11 mouse cellular contexts compared by ENCODE assay signal in genomic region chr6:143532380-143532779, GRCm38 (mm10).
"Had no signal": no experiment of that assay in that cellular context is flagged by ENCODE, and none has a peak within 500 bp of the region (broad histone marks: within the 10 kb centered on the region; RNA-seq: fewer than 3 reads in every experiment).

No protein-coding gene starts in this region.

- H3K4me3 ChIP-seq: layer of hippocampus, adult 2 months; liver, embryonic 15.5 days; midbrain, embryonic 13.5 days had no signal

- H3K9ac ChIP-seq: liver, embryonic 15.5 days; midbrain, embryonic 13.5 days had no signal

- ATAC-seq: lung, postnatal 0 days; midbrain, embryonic 13.5 days had no signal

- H3K4me2 ChIP-seq: liver, embryonic 11.5 days; liver, embryonic 15.5 days; midbrain, embryonic 13.5 days had no signal

- H3K4me1 ChIP-seq: liver, embryonic 15.5 days had no signal

- DNase-seq: kidney, adult 11 months; kidney, postnatal 10 days; kidney, postnatal 4 days; lung, adult 2 months; lung, postnatal 36 days had no signal

- H3K9me3 ChIP-seq: liver, embryonic 15.5 days had no signal

- H3K36me3 ChIP-seq: liver, embryonic 15.5 days; midbrain, embryonic 13.5 days had no signal

- H3K27me3 ChIP-seq: liver, embryonic 15.5 days; midbrain, embryonic 13.5 days had no signal

- H3K27ac ChIP-seq: layer of hippocampus, adult 2 months; liver, embryonic 15.5 days; midbrain, embryonic 13.5 days; stomach, postnatal 0 days had no signal
